Mouse (Mus musculus) liver, adult 2 months (tissue): ENCODE results near the gene Nppc. TPM values are rescaled to one million over a fixed set of nuclear protein-coding genes. Genes with fewer than 3 reads are reported as not detected.

Source experiments
- DNase-seq: peaks from one replicate; pipeline ENCODE4 v3.0.0-alpha.2; 2011; ENCODE audit warnings: low read depth, low spot score; ENCODE audit errors: extremely low read depth
- H3K27ac ChIP-seq: fragments of 200-500 bp; replicated peaks from 2 replicates; pipeline ENCODE4 v1.5.1; 2012; ENCODE audit warnings: low read depth, mild to moderate bottlenecking, control low read depth, inconsistent platforms, low read length; ENCODE audit not compliant: insufficient read depth
- H3K27me3 ChIP-seq: fragments of 200-500 bp; 2 replicates; pipeline ENCODE4 v1.6.1; 2012; ENCODE audit warnings: mild to moderate bottlenecking, moderate library complexity, low read length, inconsistent platforms; ENCODE audit not compliant: control insufficient read depth, insufficient read depth
- H3K36me3 ChIP-seq: fragments of 200-500 bp; 2 replicates; pipeline ENCODE4 v1.6.1; 2012; ENCODE audit warnings: low read length, inconsistent platforms; ENCODE audit not compliant: control insufficient read depth, insufficient read depth
- H3K4me1 ChIP-seq: fragments of 200-500 bp; 2 replicates; pipeline ENCODE4 v1.6.1; 2011; ENCODE audit warnings: low read length; ENCODE audit not compliant: control insufficient read depth, insufficient read depth
- H3K4me3 ChIP-seq: fragments of 200-500 bp; 2 replicates; pipeline ENCODE4 v1.5.1; 2011; ENCODE audit warnings: low read depth, mild to moderate bottlenecking, control low read depth, low read length, moderate library complexity; ENCODE audit not compliant: insufficient read depth
- H3K79me2 ChIP-seq: fragments of 200-500 bp; 2 replicates; pipeline ENCODE4 v1.6.1; 2012; ENCODE audit warnings: inconsistent platforms, mild to moderate bottlenecking, low read length, moderate library complexity; ENCODE audit not compliant: control insufficient read depth, insufficient read depth
- H3K9ac ChIP-seq: fragments of 200-500 bp; 2 replicates; pipeline ENCODE4 v1.6.1; 2012; ENCODE audit warnings: low read depth, mild to moderate bottlenecking, control low read depth, inconsistent platforms, low read length
- CTCF ChIP-seq: fragments of 200-500 bp; IDR thresholded peaks from 2 replicates; pipeline ENCODE4 v1.5.1; 2011; ENCODE audit warnings: low read depth, low read length, control low read depth
- POLR2A ChIP-seq: fragments of 200-500 bp; IDR thresholded peaks from 2 replicates; pipeline ENCODE4 v1.6.1; 2011; ENCODE audit warnings: low read length, control low read depth; ENCODE audit not compliant: insufficient read depth; ENCODE audit errors: extremely low read depth
- WGBS: fragments of 180-500 bp; shearing (Covaris S2); methylation state at CpG from one replicate; pipeline ENCODE4 v1.1.7; 2018; 5-methylcytosine and 5-hydroxymethylcytosine counted together
- polyA plus RNA-seq: library from polyadenylated mRNA; depleted of rRNA; stranded (reverse); fragments of >200 nt; gene quantifications from 2 replicates; pipeline ENCODE4 v1.2.3, GENCODE M21; 2012
- total RNA-seq: library from RNA; depleted of rRNA; stranded (reverse); fragments of >200 nt; gene quantifications from 2 replicates; pipeline ENCODE4 v1.2.3, GENCODE M21; 2014

Nppc gene
- total and polyA plus RNA-seq, 2 experiments: not detected

GRCm38 (mm10) chr1:86633434-86633833 is 36.9 kb downstream of the Nppc start:
- peak overlapping the region; percentile 53 for H3K27ac ChIP-seq

GRCm38 (mm10) chr1:86632732-86633380 is 37.5 kb downstream of the Nppc start:
- 70% methylated on average over 6 of the region's 6 CpGs for WGBS
- no peaks in the 10 kb centered on the region for H3K27me3 ChIP-seq
- peaks cover 20% of the 10 kb centered on the region for H3K4me1 ChIP-seq
- H3K27ac ChIP-seq: peak overlapping the region; percentile 53
- TF ChIP-seq CTCF: no peak
- TF ChIP-seq POLR2A: no peak
- H3K36me3 ChIP-seq: no peaks in the 10 kb centered on the region
- H3K4me3 ChIP-seq: no peak overlapping the region
- no peak overlapping the region for H3K9ac ChIP-seq
- no peak for DNase-seq
- no peaks in the 10 kb centered on the region for H3K79me2 ChIP-seq

More at GRCm38 (mm10) chr1:86633434-86633833, 36.9 kb downstream of the Nppc start:
- Histone ChIP-seq H3K27me3 (no peaks in the 10 kb centered on the region), H3K4me3 (no peak overlapping the region), H3K36me3 (no peaks in the 10 kb centered on the region), H3K4me1 (peaks cover 16% of the 10 kb centered on the region), H3K79me2 (no peaks in the 10 kb centered on the region), H3K9ac (no peak overlapping the region)
- DNase-seq: peak; percentile 80
- TF ChIP-seq POLR2A (no peak), CTCF (no peak)
- WGBS: 20% methylated on average over 3 of the region's 3 CpGs

GRCm38 (mm10) chr1:86630527-86630926 is 39.8 kb downstream of the Nppc start:
- peak; percentile 17 for DNase-seq
- H3K36me3 ChIP-seq: no peaks in the 10 kb centered on the region
- TF ChIP-seq POLR2A: no peak
- no peak for TF ChIP-seq CTCF
- H3K27ac ChIP-seq: no peak overlapping the region
- no peaks in the 10 kb centered on the region for H3K79me2 ChIP-seq
- no peak overlapping the region for H3K4me3 ChIP-seq
- H3K27me3 ChIP-seq: no peaks in the 10 kb centered on the region
- 74% methylated on average over 4 of the region's 4 CpGs for WGBS
- peaks cover 20% of the 10 kb centered on the region for H3K4me1 ChIP-seq
- H3K9ac ChIP-seq: no peak overlapping the region

GRCm38 (mm10) chr1:86629936-86630335 is 40.4 kb downstream of the Nppc start:
- Histone ChIP-seq H3K27ac (no peak overlapping the region), H3K4me3 (no peak overlapping the region), H3K79me2 (no peaks in the 10 kb centered on the region), H3K27me3 (no peaks in the 10 kb centered on the region), H3K4me1 (peaks cover 20% of the 10 kb centered on the region), H3K9ac (no peak overlapping the region), H3K36me3 (no peaks in the 10 kb centered on the region)
- DNase-seq: no peak
- WGBS: 58% methylated on average over 4 of the region's 4 CpGs
- TF ChIP-seq POLR2A: no peak
- TF ChIP-seq CTCF: no peak

- H3K27ac ChIP-seq: no peak overlapping the region
- DNase-seq: peak; percentile 58
- H3K4me3 ChIP-seq: no peak overlapping the region
- no peaks in the 10 kb centered on the region for H3K79me2 ChIP-seq
- no peaks in the 10 kb centered on the region for H3K36me3 ChIP-seq
- no peak overlapping the region for H3K9ac ChIP-seq
- H3K4me1 ChIP-seq: peaks cover 13% of the 10 kb centered on the region
- no peak for TF ChIP-seq CTCF
- TF ChIP-seq POLR2A: no peak
- 31% methylated on average over 3 of the region's 3 CpGs for WGBS
- H3K27me3 ChIP-seq: no peaks in the 10 kb centered on the region
These were observed 42.1 kb downstream of the Nppc start for GRCm38 (mm10) chr1:86628270-86628669.

GRCm38 (mm10) chr1:86623001-86624000 is 47.1 kb downstream of the Nppc start:
- 73% methylated on average over 16 of the region's 16 CpGs for WGBS
- H3K4me1 ChIP-seq: peaks cover 5% of the 10 kb centered on the region
- H3K27me3 ChIP-seq: no peaks in the 10 kb centered on the region
- TF ChIP-seq POLR2A (no peak), CTCF (no peak)
- no peak overlapping the region for H3K9ac ChIP-seq
- H3K36me3 ChIP-seq: no peaks in the 10 kb centered on the region
- no peak for DNase-seq
- H3K79me2 ChIP-seq: no peaks in the 10 kb centered on the region
- H3K27ac ChIP-seq: no peak overlapping the region
- H3K4me3 ChIP-seq: no peak overlapping the region
